Mouse (Mus musculus) G1E (cell line): Measurements from ENCODE around the gene Polr2g. TPM values are rescaled to one million over a fixed set of nuclear protein-coding genes. Genes with fewer than 3 reads are reported as not detected.

ENCODE experiments used
- ATAC-seq: 2 replicates; pipeline ENCODE4 v1.8.0; 2016; ENCODE audit warnings: mild to moderate bottlenecking; ENCODE audit not compliant: insufficient number of reproducible peaks, poor library complexity, low FRiP score, severe bottlenecking; ENCODE audit errors: extremely low read depth
- DNase-seq: peaks from one replicate; pipeline ENCODE4 v3.0.0; 2012; ENCODE audit warnings: low spot score
- H3K27me3 ChIP-seq: 2 replicates; pipeline ENCODE4 v1.6.1; 2012; ENCODE audit warnings: mild to moderate bottlenecking, low read length, inconsistent platforms; ENCODE audit not compliant: insufficient read depth
- H3K36me3 ChIP-seq: replicated peaks from 2 replicates; pipeline ENCODE3; 2012; ENCODE audit warnings: mild to moderate bottlenecking, inconsistent platforms
- H3K4me1 ChIP-seq: 2 replicates; pipeline ENCODE4 v1.6.1; 2012; ENCODE audit warnings: low read depth, low read length, inconsistent platforms, mixed read lengths; ENCODE audit not compliant: insufficient read depth
- H3K4me3 ChIP-seq: 2 replicates; pipeline ENCODE4 v1.5.1; 2012; ENCODE audit warnings: low read depth, mild to moderate bottlenecking, inconsistent platforms, low read length, moderate library complexity, mixed read lengths
- H3K9me3 ChIP-seq: replicated peaks from 2 replicates; pipeline ENCODE4 v1.6.1; 2012; ENCODE audit warnings: inconsistent platforms
- CTCF ChIP-seq: IDR thresholded peaks from 2 replicates; pipeline ENCODE4 v1.5.1; 2012; ENCODE audit warnings: low read depth, low read length, inconsistent platforms, mixed read lengths
- GATA1 ChIP-seq: IDR thresholded peaks from 2 replicates; pipeline ENCODE4 v1.6.1; 2012; ENCODE audit warnings: borderline replicate concordance, low read length, inconsistent platforms, mixed read lengths
- GATA2 ChIP-seq: IDR thresholded peaks from 2 replicates; pipeline ENCODE4 v1.6.1; 2012; ENCODE audit warnings: low read depth, low read length, inconsistent platforms, borderline replicate concordance
- POLR2AphosphoS5 ChIP-seq: IDR thresholded peaks from 2 replicates; pipeline ENCODE4 v1.6.1; 2012; ENCODE audit warnings: low read depth, low read length, inconsistent platforms; ENCODE audit not compliant: insufficient replicate concordance
- TAL1 ChIP-seq: conservative IDR thresholded peaks from 2 replicates; pipeline ENCODE4 v1.6.1; 2012; ENCODE audit warnings: low read depth, low read length, inconsistent platforms, mixed read lengths
- polyA plus RNA-seq: library from polyadenylated mRNA; stranded (reverse); fragments of >175 nt; gene quantifications from 2 replicates; pipeline ENCODE4 v1.2.3, GENCODE M21; 2012
- total RNA-seq, 2 experiments: library from RNA; stranded (forward) in 1 of 2; stranded (reverse) in 1 of 2; fragments of 200-1000 nt in 1 of 2; fragments of >200 nt in 1 of 2; fragmentation: Nextera tagmentation in 1 of 2; gene quantifications; 2 replicates each; pipeline ENCODE4 v1.2.3; 2014 to 2017

The Polr2g gene
- total and polyA plus RNA-seq, 3 experiments = 9.8 to 122 (median 112) TPM

DNA sequence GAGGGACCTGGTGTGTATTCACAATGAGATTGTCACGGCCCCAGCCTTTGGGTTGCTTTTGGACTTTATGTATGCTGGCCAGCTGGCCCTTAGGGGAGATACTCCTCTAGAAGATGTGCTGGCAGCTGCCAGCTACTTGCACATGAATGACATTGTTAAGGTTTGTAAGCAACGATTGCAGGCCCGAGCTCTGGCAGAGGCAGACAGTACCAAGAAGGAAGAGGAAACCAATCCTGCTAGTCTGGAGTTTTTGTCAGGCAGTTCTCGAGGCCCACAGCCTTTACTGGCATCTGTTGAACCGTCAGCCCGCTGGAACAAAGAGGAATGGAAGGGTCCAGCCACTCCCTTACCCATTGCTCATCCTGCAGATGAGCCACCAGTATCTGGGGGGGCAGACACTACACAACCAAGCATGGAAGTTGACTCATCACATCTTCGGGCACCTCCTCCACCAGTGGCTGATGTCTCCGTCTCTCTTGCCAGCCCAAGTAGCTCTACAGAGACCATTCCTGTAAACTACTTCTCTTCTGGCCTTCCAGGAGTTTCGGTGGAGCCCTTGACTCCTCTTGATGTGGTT lies 4.9 kb upstream of the Polr2g start:
- Histone ChIP-seq H3K4me1 (peaks cover 50% of the 10 kb centered on the region), H3K4me3 (no peak overlapping the region; the same call in 1 of the 2 replicates), H3K9me3 (no peaks in the 10 kb centered on the region), H3K27me3 (no peaks in the 10 kb centered on the region), H3K36me3 (peaks cover 51% of the 10 kb centered on the region)
- ATAC-seq (no peak), DNase-seq (no peak)
- TF ChIP-seq CTCF (no peak), TAL1 (no peak), GATA2 (no peak), POLR2AphosphoS5 (no peak), GATA1 (no peak)

DNA sequence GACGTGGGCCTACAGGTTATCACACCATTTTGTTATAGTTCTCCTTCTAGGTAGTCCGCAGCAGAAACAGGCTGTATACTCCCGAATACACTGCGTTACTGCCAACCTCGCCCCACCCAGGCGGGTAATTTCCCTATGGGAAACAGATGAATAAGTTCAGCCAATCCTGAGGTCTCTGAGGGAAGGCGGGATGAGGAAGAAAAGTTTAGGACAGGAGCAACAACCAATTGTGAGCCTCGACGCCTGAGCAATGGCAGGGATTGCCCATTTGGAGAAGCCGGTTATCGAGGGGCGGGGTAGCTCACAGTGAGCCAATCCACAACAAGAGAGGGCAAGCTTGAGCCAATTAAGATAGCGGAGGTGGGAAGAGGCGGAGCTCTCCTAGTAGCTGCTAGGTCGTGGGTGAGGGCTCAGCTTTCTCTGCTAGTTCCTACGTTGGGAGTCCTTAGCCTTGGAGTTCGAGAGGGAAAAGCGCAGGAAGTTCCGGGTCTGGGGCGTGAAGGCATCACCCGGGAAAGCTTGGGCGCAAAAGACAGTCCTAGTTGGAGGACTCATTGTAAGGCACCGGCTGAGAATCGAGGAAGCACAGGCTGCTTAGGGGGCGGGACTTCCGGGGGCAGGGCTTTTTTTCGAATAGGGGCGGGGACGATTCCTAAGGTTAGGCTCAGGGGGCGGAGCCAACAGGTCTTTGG lies 3.9 kb upstream of the Polr2g start, which contains the start of gene Zbtb3:
Gene Zbtb3 (plus strand): TSS at position 426 of the 692 bp plus-strand sequence.
- H3K36me3 ChIP-seq = peaks cover 41% of the 10 kb centered on the region
- peak within 1 kb of the TSS; percentile 74 for H3K4me3 ChIP-seq
- TF ChIP-seq CTCF = no peak
- TF ChIP-seq TAL1 = no peak
- TF ChIP-seq GATA1 = no peak
- TF ChIP-seq POLR2AphosphoS5 = no peak
- TF ChIP-seq GATA2 = no peak
- peaks cover 53% of the 10 kb centered on the region for H3K4me1 ChIP-seq
- H3K27me3 ChIP-seq = no peaks in the 10 kb centered on the region
- DNase-seq (peak; percentile 88), ATAC-seq (peak; percentile 95)
- H3K9me3 ChIP-seq = no peaks in the 10 kb centered on the region

DNA sequence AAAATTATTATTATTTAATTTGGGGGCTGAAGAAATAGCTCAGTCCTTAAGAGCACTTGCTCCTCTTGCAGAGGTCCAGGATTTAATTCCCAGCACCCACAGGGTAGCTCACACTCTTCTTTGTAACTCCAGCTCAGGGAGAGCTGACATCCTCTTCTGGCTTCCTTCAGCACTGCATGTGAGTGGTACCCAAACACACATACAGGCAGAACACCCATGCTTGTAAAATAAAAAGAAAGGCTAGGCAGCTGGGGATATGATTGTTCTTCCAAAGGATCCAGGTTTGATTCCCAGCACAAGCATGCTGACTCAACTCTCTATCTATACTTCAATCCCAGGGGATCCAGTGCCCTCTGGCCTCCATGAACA lies 554 bp upstream of the Polr2g start:
- Histone ChIP-seq H3K36me3 (peaks cover 38% of the 10 kb centered on the region), H3K27me3 (no peaks in the 10 kb centered on the region), H3K4me3 (peak overlapping the region; percentile 85; the same call in 1 of the 2 replicates), H3K4me1 (peaks cover 49% of the 10 kb centered on the region), H3K9me3 (0 out of 2 replicates have a peak, but pooled peaks cover 2% of the 10 kb centered on the region)
- ATAC-seq (no peak), DNase-seq (no peak)
- TF ChIP-seq GATA2 (no peak), CTCF (no peak), GATA1 (no peak), POLR2AphosphoS5 (no peak), TAL1 (no peak)

DNA sequence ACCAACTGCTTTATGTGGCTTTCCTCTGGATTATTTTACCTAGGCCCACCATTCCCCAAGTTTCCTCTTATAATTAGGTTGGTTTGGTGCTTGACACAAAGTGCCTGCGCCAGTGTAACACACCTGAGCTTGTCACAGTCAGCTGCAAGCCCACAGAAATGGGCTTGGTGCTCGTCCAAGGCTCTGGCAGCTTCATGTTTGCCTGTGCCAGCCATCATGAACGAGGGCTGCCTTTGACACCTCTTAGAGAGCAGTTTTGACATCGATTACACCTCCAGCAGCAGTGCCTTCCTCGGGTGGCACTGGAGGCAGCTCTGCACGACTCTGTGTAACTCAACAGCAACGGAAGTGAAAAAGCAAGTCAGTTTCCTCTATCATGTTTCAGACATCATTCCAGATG lies 8.2 kb downstream of the Polr2g start:
- Histone ChIP-seq H3K4me3 (no peak overlapping the region), H3K27me3 (no peaks in the 10 kb centered on the region), H3K4me1 (peaks cover 18% of the 10 kb centered on the region), H3K9me3 (peaks cover 8% of the 10 kb centered on the region), H3K36me3 (peaks cover 47% of the 10 kb centered on the region)
- DNase-seq (no peak), ATAC-seq (no peak)
- TF ChIP-seq CTCF (no peak), POLR2AphosphoS5 (no peak)

DNA sequence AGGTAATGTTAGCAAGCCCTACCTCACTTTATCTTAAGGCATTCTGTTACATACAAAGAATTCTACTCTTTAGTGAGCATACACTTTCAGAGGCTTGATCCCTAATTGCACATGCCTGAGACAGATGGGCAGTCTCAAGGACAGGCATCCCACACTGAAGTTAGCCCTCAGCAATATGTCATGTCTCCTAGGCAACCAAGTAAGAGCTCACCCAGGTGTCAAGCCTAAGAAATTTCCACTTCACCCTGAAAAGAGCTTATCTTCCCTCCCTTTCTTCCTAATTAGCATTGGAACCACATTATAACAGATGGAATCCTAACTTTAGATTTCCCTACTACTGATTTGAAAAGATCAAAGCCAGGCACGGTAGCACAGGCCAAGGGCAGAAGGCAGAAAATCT lies 9.2 kb downstream of the Polr2g start:
- ATAC-seq (no peak), DNase-seq (no peak)
- TF ChIP-seq POLR2AphosphoS5 (no peak), GATA1 (no peak), TAL1 (no peak), CTCF (no peak), GATA2 (no peak)
- H3K9me3 ChIP-seq = peaks cover 8% of the 10 kb centered on the region
- H3K4me3 ChIP-seq = no peak overlapping the region
- H3K36me3 ChIP-seq = peaks cover 45% of the 10 kb centered on the region
- peaks cover 28% of the 10 kb centered on the region for H3K4me1 ChIP-seq
- H3K27me3 ChIP-seq = no peaks in the 10 kb centered on the region

DNA sequence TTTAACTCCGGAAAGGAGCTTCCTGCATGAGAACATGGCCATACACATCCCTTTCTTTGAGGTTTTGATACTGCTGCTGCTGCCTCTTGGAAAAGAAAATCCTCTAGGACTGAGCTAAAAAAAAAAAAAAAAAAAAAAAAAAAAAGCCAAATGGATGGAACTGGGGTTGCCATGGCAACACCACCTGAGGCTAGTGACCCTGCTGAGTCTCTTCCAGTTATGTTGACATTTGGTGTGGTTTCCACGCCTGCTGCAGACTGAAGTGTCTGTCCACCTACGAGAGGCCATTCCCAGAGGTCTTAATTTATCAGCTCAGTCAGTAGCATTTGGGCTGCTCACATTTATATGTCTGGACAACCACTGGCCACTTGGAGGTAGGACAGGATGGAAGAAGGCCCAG lies 9.9 kb downstream of the Polr2g start:
- Histone ChIP-seq H3K4me3 (no peak overlapping the region), H3K4me1 (peaks cover 34% of the 10 kb centered on the region), H3K9me3 (peaks cover 5% of the 10 kb centered on the region), H3K27me3 (no peaks in the 10 kb centered on the region), H3K36me3 (peaks cover 45% of the 10 kb centered on the region)
- ATAC-seq (no peak), DNase-seq (no peak)
- TF ChIP-seq CTCF (no peak), GATA1 (no peak), TAL1 (no peak), GATA2 (no peak), POLR2AphosphoS5 (no peak)
